Mouse (Mus musculus): ENCODE data around the gene Psrc1. TPM values are rescaled to one million over a fixed set of nuclear protein-coding genes. Genes with fewer than 3 reads are reported as not detected.

The Psrc1 gene
- total and polyA plus RNA-seq, 2 experiments from 2014 or later = 6.5 to 10.5 TPM

GRCm38 (mm10) chr3:108423844-108424801 lies 40.5 kb downstream of the Psrc1 start:
- Histone ChIP-seq H3K9me3 (ENCODE audit: low read length) (no peaks in the 10 kb centered on the region), H3K27me3 (ENCODE audit: insufficient read depth, low read length) (no peaks in the 10 kb centered on the region), H3K27ac (ENCODE audit: low read depth, low read length) (peak overlapping the region; percentile 57), H3K36me3 (ENCODE audit: insufficient read depth) (peaks cover 41% of the 10 kb centered on the region), H3K4me2 (ENCODE audit: low read depth) (peak overlapping the region; percentile 48), H3K4me1 (ENCODE audit: insufficient read depth) (peaks cover 14% of the 10 kb centered on the region), H3K4me3 (ENCODE audit: low read depth, low read length) (0 out of 2 replicates have a peak overlapping the region, but pooled peaks have one; percentile 17), H3K9ac (peak overlapping the region; percentile 28)
- TF ChIP-seq CTCF (IDR thresholded peaks at IDR 0.05; ENCODE audit: low read depth) = no peak
- DNase-seq (peak; percentile 83), ATAC-seq (peak; percentile 85)
- WGBS = 18% methylated on average over 11 of the region's 11 CpGs

- Histone ChIP-seq H3K4me3 (ENCODE audit: low read depth, low read length) (no peak overlapping the region), H3K9ac (no peak overlapping the region), H3K27me3 (ENCODE audit: insufficient read depth, low read length) (no peaks in the 10 kb centered on the region), H3K27ac (ENCODE audit: low read depth, low read length) (no peak overlapping the region), H3K4me2 (ENCODE audit: low read depth) (no peak overlapping the region), H3K36me3 (ENCODE audit: insufficient read depth) (peaks cover 50% of the 10 kb centered on the region), H3K4me1 (ENCODE audit: insufficient read depth) (peaks cover 14% of the 10 kb centered on the region), H3K9me3 (ENCODE audit: low read length) (no peaks in the 10 kb centered on the region)
- DNase-seq (no peak), ATAC-seq (no peak)
- 39% methylated on average over 7 of the region's 7 CpGs for WGBS
- no peak for TF ChIP-seq CTCF (IDR thresholded peaks at IDR 0.05; ENCODE audit: low read depth)
These were observed 41.4 kb downstream of the Psrc1 start for GRCm38 (mm10) chr3:108424944-108425623.

DNA sequence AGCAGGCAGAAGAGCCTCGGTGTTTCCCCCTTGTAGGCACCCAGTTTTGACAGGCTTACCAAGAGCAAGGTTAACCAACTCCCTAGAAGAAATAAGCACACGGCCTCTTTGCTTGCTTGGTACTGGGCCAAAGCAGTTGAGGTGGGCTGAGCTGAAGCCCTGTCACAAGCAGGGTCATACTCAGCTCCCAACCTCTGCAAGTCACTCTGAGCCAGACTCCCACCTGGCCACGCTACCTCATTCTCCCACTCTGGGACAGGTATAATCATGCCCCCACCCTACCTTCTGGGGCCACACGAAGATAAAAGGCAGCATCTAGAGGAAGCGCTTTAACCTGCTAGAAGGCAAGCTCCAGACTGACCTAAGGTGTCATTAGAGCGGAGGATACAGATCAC lies 42.0 kb downstream of the Psrc1 start:
- Histone ChIP-seq H3K4me3 (ENCODE audit: low read depth, low read length) (no peak overlapping the region), H3K27me3 (ENCODE audit: insufficient read depth, low read length) (no peaks in the 10 kb centered on the region), H3K36me3 (ENCODE audit: insufficient read depth) (peaks cover 55% of the 10 kb centered on the region), H3K9me3 (ENCODE audit: low read length) (no peaks in the 10 kb centered on the region), H3K9ac (no peak overlapping the region), H3K27ac (ENCODE audit: low read depth, low read length) (no peak overlapping the region), H3K4me1 (ENCODE audit: insufficient read depth) (peaks cover 14% of the 10 kb centered on the region), H3K4me2 (ENCODE audit: low read depth) (no peak overlapping the region)
- 62% methylated on average over 6 of the region's 6 CpGs for WGBS
- ATAC-seq = no peak
- no peak for TF ChIP-seq CTCF (IDR thresholded peaks at IDR 0.05; ENCODE audit: low read depth)
- no peak for DNase-seq

DNA sequence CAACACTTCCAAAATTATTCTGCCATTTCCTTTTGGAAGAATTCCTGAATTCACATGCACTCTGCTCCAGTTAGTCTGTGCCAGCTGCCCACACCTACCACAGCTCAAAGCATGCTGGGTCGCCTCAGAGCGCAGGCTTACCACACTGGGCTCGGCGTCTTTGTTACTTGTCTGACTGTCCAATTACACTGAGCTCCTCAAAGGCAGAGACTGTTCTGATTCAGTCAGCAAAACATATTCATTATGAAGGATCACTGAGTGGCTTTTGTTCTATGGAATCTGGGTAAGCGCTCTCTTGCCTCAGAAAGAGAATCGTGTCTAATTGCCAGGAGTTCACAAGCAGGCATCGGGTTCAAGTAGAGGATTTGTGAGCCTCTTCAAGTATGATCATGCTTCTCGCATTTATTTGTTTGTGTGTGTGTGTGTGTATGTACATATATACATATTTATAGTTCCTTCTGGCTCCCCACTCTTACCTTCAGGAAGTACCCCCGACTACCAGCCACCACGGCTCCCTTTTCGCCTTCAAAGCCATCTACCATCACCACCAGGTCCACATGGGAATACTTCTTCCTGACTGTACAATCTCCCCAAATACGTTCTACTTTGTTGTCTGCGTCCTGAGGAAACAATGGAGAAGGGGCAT lies 49.0 kb downstream of the Psrc1 start:
- no peaks in the 10 kb centered on the region for H3K9me3 ChIP-seq (ENCODE audit: low read length)
- H3K9ac ChIP-seq = no peak overlapping the region
- no peak for TF ChIP-seq CTCF (IDR thresholded peaks at IDR 0.05; ENCODE audit: low read depth)
- DNase-seq (peak; percentile 54), ATAC-seq (peak; percentile 63)
- no peak overlapping the region for H3K4me2 ChIP-seq (ENCODE audit: low read depth)
- H3K27me3 ChIP-seq (ENCODE audit: insufficient read depth, low read length) = no peaks in the 10 kb centered on the region
- 15% methylated on average over 13 of the region's 13 CpGs for WGBS
- peaks cover 8% of the 10 kb centered on the region; the same call in 1 of the 2 replicates for H3K4me1 ChIP-seq (ENCODE audit: insufficient read depth)
- H3K36me3 ChIP-seq (ENCODE audit: insufficient read depth) = peaks cover 76% of the 10 kb centered on the region
- H3K27ac ChIP-seq (ENCODE audit: low read depth, low read length) = peak overlapping the region; percentile 67
- H3K4me3 ChIP-seq (ENCODE audit: low read depth, low read length) = no peak overlapping the region

DNA sequence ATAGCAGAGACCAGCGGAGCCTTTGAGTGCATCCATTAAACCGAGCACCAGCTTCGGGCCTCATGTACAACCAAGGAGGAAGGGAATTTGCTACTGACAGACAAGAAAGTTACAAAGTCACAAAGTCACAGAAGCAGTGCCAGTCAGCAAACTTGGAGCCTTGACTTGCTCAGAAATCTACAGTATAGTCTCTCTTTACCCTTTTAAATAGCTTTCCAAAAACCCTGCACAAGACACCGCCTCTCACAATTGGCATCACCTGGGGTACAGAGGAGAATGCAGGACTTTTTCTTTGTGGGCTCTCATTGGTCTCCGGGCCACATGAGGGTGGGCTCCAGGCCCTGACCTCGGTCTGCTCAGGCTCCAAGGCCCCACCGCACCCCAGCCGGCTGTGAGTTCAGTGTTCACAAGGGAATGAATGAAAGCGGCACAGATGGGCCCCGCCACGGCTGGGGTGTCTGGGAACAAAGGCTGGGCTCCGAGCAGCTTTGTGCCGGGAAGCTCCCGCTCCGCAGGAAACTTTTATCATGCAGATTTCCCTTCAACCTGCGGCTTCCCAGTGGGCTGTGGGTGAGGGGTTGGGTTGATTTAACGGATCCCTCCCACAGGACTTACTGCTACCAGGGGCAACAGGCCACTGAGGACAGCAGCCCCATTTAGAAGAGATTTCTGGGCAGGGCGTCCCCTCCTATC lies 49.7 kb downstream of the Psrc1 start:
- no peaks in the 10 kb centered on the region for H3K27me3 ChIP-seq (ENCODE audit: insufficient read depth, low read length)
- DNase-seq (peak; percentile 62), ATAC-seq (peak; percentile 77)
- peaks cover 8% of the 10 kb centered on the region; the same call in 1 of the 2 replicates for H3K4me1 ChIP-seq (ENCODE audit: insufficient read depth)
- 10% methylated on average over 18 of the region's 18 CpGs for WGBS
- H3K4me3 ChIP-seq (ENCODE audit: low read depth, low read length) = no peak overlapping the region
- H3K27ac ChIP-seq (ENCODE audit: low read depth, low read length) = peak overlapping the region; percentile 67
- H3K9me3 ChIP-seq (ENCODE audit: low read length) = no peaks in the 10 kb centered on the region
- TF ChIP-seq CTCF (IDR thresholded peaks at IDR 0.05; ENCODE audit: low read depth) = no peak
- H3K36me3 ChIP-seq (ENCODE audit: insufficient read depth) = peaks cover 70% of the 10 kb centered on the region
- no peak overlapping the region for H3K4me2 ChIP-seq (ENCODE audit: low read depth)
- H3K9ac ChIP-seq = no peak overlapping the region

GRCm38 (mm10) chr3:108433881-108434495 lies 50.3 kb downstream of the Psrc1 start:
- H3K36me3 ChIP-seq (ENCODE audit: insufficient read depth) = peaks cover 63% of the 10 kb centered on the region
- peaks cover 8% of the 10 kb centered on the region; the same call in 1 of the 2 replicates for H3K4me1 ChIP-seq (ENCODE audit: insufficient read depth)
- WGBS = 17% methylated on average over 19 of the region's 19 CpGs
- DNase-seq (no peak), ATAC-seq (peak; percentile 60)
- H3K27me3 ChIP-seq (ENCODE audit: insufficient read depth, low read length) = no peaks in the 10 kb centered on the region
- no peak overlapping the region for H3K4me3 ChIP-seq (ENCODE audit: low read depth, low read length)
- TF ChIP-seq CTCF (IDR thresholded peaks at IDR 0.05; ENCODE audit: low read depth) = no peak
- H3K4me2 ChIP-seq (ENCODE audit: low read depth) = no peak overlapping the region
- H3K27ac ChIP-seq (ENCODE audit: low read depth, low read length) = peak overlapping the region; percentile 67
- H3K9me3 ChIP-seq (ENCODE audit: low read length) = no peaks in the 10 kb centered on the region
- no peak overlapping the region for H3K9ac ChIP-seq
